8 mouse cellular contexts compared by ENCODE assay signal in the genomic region with DNA sequence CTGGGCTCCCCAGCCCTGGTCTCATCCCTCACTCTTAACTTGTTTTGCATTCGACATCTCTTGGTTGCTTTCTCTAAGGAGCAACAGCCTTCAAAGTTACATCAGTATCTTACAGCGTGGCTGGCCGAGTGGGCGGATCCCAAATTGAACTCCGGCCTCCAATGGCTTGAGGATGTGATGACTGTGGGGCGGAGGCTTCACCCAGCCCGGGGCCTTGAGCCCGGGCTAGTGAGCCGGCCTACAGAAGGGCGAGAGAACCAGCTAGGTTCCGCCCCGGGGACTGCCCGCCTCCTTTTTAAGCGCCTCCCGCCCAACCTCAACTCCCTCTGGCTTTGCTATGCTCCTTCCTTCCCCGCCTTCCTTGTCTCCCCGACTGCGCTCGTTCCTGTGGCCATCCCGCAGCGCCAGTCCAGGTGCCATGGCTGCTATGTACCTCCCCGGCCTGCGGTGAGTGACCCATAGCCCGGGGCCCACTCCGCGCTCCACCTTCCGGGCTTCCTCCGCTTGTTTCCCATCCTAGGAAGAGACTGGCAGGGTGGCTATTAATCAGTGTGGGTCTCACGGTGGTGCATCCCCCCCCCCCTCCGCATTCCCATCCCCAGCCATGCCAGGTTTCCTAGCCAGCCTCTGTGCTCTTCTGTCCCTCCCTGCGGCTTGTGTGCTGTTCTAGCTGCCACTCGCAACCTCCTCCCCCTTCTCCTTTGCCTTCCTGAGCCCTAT. TPM values are rescaled to one million over a fixed set of nuclear protein-coding genes. Genes with fewer than 3 reads are reported as not detected.
DNase-seq lines count a peak whose midpoint lies in the region; ATAC-seq and TF ChIP-seq lines count a peak whose summit lies in the region.

Pck2 (plus strand) TSS at position 200 of the 720 bp plus-strand sequence.

- H3K27me3 ChIP-seq in Patski: no peaks in the 10 kb centered on the region
- no peaks in the 10 kb centered on the region for H3K27me3 ChIP-seq in hindbrain, embryonic 10.5 days (ENCODE audit: insufficient read depth, poor library complexity, severe bottlenecking)

- WGBS in hindbrain, embryonic 10.5 days: under 1% methylated on average over 32 of the region's 32 CpGs

- H3K9me3 ChIP-seq in hindbrain, embryonic 10.5 days: no peaks in the 10 kb centered on the region

- peaks cover 14% of the 10 kb centered on the region for H3K36me3 ChIP-seq in hindbrain, embryonic 10.5 days

- CTCF ChIA-PET in Patski (lab: Charles Lee): interaction anchor here (1.1 to 1.7 kb wide), 2 partner anchors 43 kb away, joined by 5 read pairs; no protein-coding TSS in a partner anchor

- peak within 1 kb of the TSS; percentile 90 for H3K27ac ChIP-seq in hindbrain, embryonic 10.5 days

- DNase-seq in Patski (ENCODE audit: low read depth, low spot score): no peak
- DNase-seq in cerebellum, adult 9-10 months: peak; percentile 89
- peak; percentile 48 to 79 for DNase-seq in frontal cortex, adult 2 months (ENCODE audit: extremely low spot score in 1 of 2, low spot score in 1 of 2)
- peak; percentile 81 for DNase-seq in hindbrain, embryonic 10.5 days (ENCODE audit: low spot score)
- DNase-seq in layer of hippocampus, postnatal 14 days (ENCODE audit: low spot score in 2 of 2): peak; percentile 66 to 67
- peak; percentile 87 for DNase-seq in lung, postnatal 14 days
- DNase-seq in ovary, postnatal 36 days (ENCODE audit: low spot score): peak; percentile 90
- peak; percentile 49 for DNase-seq in urinary bladder, postnatal 10 days (ENCODE audit: low spot score)

- TF ChIP-seq CTCF in Patski (IDR thresholded peaks at IDR 0.05): no peak

- H3K4me3 ChIP-seq in hindbrain, embryonic 10.5 days: peak within 1 kb of the TSS; percentile 74

- peak; percentile 97 for ATAC-seq in Patski

- POLR2A ChIA-PET in Patski (lab: Charles Lee): interaction anchor here (0.9 to 1.4 kb wide), 2 partner anchors 17 to 56 kb away, joined by 5 to 6 read pairs; no protein-coding TSS in a partner anchor

- peaks cover 22% of the 10 kb centered on the region for H3K4me1 ChIP-seq in hindbrain, embryonic 10.5 days (replicated peaks)

- in situ Hi-C loops in Patski (cut with MboI; ENCODE audit: low pct_unique_long_range_greater_than_20kb): no loop called here

RNA-seq across cellular contexts. Expression of gene Pck2, which starts in this region (rescaled TPM):
- 109 TPM for polyA plus RNA-seq in Patski (2021)
- polyA plus RNA-seq in frontal cortex, adult 2 months (2012; rRNA removed): 30.5 and 36.9 TPM in 2 replicates
- polyA plus RNA-seq in hindbrain, embryonic 10.5 days (2016; fragmentation: Nextera tagmentation; extraction: Ambion mirVana): 15.4 and 18.5 TPM in 2 replicates
- total RNA-seq in layer of hippocampus, postnatal 14 days (2021): 10 to 100 TPM; 24.0 to 26.8 TPM
